Mouse (Mus musculus) thymus, postnatal 36 days (tissue): ENCODE results near the gene Ccnb1.
"Not testable (repeated sequence)": the region's sequence is repeated elsewhere in the genome, so short reads cannot be mapped to it uniquely, and the experiment has no call there.

ENCODE experiments used
- DNase-seq, 2 experiments: peaks; one replicate each; pipeline ENCODE4 v3.0.0; 2022; ENCODE audit warnings: mixed read lengths in 2 of 2

Ccnb1 gene

GRCm38 (mm10) chr13:100755329-100755728 is 31.0 kb downstream of the Ccnb1 start:
- no peak for DNase-seq

GRCm38 (mm10) chr13:100754186-100754585 is 32.2 kb downstream of the Ccnb1 start:
- no peak for DNase-seq

DNA sequence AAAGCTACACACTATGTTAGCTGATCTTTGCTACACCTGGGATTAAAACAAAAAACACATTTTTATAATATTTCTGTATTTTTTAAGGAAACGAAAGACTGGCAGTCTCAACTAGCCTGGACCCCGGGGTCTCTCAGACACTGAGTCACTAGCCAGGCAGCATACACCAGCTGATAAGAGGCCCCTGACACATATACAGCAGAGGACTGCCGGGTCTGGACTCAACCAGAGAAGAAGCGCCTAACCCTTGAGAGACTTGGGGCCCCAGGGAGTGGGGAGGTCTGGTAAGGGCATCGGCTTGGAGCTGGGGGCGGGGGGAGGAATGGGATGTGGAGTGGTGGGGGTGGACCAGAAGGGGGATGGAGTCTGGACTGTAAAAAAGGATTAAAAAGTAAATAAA is 33.4 kb downstream of the Ccnb1 start:
- DNase-seq: no peak

- DNase-seq: no peak
Measured at GRCm38 (mm10) chr13:100752529-100752928, 33.8 kb downstream of the Ccnb1 start.

GRCm38 (mm10) chr13:100751402-100751801 is 35.0 kb downstream of the Ccnb1 start:
- DNase-seq: no peak

DNA sequence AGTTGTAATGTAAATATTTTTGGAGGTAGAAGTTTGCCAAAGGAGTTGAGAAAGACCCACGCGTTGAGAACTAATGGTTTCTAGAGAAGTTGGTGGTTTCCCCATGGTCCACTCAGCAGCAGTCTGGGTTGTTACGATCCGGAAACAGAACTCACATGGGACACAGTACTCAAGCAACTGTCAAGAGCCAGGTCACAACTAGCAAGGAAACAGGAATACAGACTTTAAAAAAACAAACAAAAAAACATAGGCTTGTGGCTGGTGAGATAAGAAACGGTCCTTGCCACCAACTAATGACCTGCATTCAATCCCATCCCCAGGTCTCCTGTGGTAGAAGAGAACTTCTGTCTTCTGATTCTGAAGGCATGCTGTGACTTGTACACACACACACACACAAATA is 35.6 kb downstream of the Ccnb1 start:
- no peak for DNase-seq

DNA sequence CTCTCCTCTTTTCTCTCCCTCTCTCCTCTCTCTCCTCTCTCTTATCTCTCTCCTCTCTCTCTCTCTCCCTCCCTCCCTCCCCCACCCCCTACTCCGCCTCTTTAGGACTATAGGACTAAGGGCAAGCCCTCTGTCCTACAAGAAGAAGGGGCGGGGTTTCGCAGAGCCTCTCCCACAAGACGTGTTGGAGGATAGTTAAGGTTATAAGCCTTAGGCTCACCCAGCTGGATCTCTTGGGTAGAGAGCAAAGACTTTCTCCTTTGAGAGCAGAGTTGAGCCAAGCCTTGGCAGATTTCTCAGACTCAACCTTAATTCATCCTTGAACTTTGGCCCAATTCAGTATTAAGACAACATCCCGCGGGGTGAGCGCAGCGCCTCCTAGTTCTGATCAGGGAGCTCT is 37.7 kb downstream of the Ccnb1 start:
- DNase-seq: no peak

GRCm38 (mm10) chr13:100746090-100746489 is 40.3 kb downstream of the Ccnb1 start:
- DNase-seq: no peak

DNA sequence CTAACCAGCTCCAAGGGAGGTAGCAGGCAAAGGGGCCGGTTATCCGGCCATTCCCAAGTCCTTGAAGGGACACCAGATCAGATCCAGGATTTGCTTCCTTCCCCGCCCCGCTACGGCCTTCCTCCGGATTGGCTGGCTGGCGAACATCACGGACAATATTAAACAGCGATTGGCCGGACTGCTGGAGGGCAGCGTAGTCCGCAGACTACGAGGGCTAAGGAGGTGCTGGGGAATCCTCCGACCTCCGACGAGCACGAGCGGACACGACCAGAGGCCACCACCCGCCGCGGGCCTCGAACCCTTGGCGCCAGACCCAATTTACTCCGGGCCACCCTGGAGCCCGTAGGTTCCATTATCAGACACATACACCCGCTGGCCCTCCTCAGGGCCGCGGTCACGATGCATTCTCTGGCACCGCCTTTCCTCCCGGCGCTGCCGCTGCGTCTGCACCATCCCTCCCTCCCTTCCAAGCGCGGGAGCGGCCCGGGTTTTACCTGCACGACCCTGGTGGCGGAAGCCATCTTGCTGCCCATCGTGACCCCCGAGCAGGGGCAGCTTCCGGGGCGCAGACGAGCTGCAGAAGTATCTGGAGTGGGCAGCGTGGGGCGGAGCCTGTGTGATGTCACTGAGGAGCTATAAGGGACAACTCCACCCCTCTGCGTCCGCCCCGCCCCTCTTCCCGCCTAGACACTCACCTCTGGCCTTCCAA is 42.2 kb downstream of the Ccnb1 start, which contains the start of gene Mrps36:
Gene Mrps36 (minus strand): TSS at position 624 of the 709 bp plus-strand sequence.
- DNase-seq: peak; percentile 94 to 95

- DNase-seq: no peak
Measured at GRCm38 (mm10) chr13:100743346-100744035, 42.9 kb downstream of the Ccnb1 start.

DNA sequence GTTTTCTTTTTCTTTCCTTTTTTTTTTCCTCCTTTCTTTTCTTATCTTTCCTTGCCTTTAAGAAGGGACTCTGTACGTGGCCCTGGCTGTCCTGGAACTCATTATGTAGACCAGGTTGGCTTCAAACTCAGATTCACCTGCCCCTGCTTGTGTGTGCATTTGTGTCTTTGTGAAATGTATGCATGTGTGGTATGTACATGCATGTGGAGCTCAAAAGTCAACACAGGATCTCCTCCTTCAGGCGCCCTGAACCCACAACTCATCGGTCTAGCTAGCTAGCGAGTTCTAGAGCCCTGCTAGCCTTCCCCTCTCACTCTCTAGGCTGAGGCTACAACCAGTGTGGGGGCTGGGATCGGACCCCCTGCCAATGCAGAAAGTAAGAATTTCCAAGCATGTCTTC is 43.5 kb downstream of the Ccnb1 start:
- DNase-seq: no peak

DNA sequence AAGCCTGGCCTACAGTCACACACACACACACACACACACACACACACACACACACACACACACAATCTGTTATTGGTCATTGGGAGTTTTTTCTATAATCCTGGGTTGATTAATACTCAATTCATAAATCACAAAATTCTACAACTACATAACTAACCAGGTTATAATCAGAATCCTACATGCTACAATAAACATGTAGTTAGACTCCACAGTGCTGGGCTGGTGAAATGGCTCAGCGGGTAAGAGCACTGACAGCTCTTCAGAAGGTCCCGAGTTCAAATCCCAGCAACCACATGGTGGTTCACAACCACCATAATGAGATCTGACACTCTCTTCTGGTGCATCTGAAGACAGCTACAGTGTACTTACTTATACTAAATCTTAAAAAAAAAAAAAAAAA is 53.6 kb downstream of the Ccnb1 start:
- no peak for DNase-seq

DNA sequence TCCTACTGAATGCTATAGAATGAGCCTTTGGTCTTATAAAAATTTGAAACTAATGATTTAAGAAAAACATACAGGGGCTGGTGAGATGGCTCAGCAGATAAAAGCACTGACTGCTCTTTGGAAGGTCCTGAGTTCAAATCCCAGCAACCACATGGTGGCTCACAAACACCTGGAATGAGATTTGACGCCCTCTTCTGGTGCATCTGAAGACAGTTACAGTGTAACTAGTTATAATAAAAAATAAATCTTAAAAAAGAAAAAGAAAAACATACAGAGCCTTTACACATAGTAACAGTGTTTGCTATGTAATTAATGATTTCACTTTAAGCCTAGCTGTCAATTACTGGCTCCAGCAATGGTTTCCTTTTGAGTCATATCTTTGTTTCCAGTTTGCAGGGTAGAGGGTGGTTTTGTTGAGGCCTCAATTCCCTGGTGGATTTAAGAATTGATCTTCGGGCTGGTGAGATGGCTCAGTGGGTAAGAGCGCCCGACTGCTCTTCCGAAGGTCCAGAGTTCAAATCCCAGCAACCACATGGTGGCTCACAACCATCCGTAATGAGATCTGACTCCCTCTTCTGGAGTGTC is 54.8 kb downstream of the Ccnb1 start:
- DNase-seq: not testable (repeated sequence)

- peak; percentile 88 to 90 for DNase-seq
Measured at GRCm38 (mm10) chr13:100730861-100731176, 55.6 kb downstream of the Ccnb1 start, which contains the start of gene Cdk7. Gene Cdk7, minus strand, starts transcription at chr13:100730939.

DNA sequence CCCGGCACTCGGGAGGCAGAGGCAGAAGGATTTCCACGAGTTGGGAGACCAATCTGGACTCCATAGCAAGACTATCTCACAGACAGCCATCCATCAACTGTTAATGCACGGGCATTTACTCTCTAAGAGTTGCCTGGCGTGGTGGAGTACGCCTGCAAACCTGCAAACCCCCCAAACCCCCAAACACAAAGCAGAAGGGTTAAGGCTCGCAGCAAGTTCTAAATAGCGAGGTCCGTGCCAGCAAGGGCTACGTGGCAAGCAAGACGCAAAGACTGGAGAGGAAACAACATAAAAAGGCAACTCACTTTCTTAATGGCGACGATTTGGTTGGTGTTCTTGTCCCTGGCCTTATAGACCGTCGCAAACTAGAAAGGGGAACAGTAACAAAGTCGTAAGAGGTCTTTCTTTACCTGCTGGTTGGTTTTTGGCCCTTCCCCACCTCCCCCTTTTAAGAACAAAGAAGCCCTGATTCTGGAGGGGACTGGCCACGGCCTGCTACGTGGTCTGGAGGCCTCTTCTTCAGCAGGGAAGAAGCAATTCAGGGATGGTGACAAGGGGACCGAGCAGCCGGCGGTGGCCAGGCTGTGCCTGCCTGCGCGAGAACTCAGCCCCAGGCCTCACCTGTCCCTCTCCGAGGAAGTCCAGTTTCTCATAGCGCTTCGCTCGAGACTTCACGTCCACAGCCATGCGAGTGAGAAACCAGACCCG is 56.1 kb downstream of the Ccnb1 start:
- DNase-seq: peak in 1 of 2 experiments; percentile 9
